Mouse (Mus musculus): ENCODE data around the gene Olfr902.

- no peak for TF ChIP-seq EP300 (IDR thresholded peaks at IDR 0.05; ENCODE audit: insufficient read depth, low read depth, low read length)
- no peak for TF ChIP-seq POLR2A (IDR thresholded peaks at IDR 0.05; ENCODE audit: insufficient read depth, low read depth, low read length)
- TF ChIP-seq CTCF (IDR thresholded peaks at IDR 0.05): no peak
These were observed 23.7 kb upstream of the Olfr902 start for GRCm38 (mm10) chr9:38423801-38424200.
